Mouse (Mus musculus) olfactory bulb, adult 2 months (tissue): Measurements from ENCODE around the gene Lingo1.

Experiments
- CTCF ChIP-seq: fragments of 200-500 bp; IDR thresholded peaks from 2 replicates; pipeline ENCODE4 v1.5.1; 2012; ENCODE audit warnings: low read depth, mild to moderate bottlenecking, low read length, moderate library complexity; ENCODE audit not compliant: insufficient read depth
- POLR2A ChIP-seq: fragments of 200-500 bp; IDR thresholded peaks from 2 replicates; pipeline ENCODE4 v1.6.1; 2012; ENCODE audit warnings: mild to moderate bottlenecking, low read depth, low read length, moderate library complexity; ENCODE audit not compliant: insufficient read depth

DNA sequence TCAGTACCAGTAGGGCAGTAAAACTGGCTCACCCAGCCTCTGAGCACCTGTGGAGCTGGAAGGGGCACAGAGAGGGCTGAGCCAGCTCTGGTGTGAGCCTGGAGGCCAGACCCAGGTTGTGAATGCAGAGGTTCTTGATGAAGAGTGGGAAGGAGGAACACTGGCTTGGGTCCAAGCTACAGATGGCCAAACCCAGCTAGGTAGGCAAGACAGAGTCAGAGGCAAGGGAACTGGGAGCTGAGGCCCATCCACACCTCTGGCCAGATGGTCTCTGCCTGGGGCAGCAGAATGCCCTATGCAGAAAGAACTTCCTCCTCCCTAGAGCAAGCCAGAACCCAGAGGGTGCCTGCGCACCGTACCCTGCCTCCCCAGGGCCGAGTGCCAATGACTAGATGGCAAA, 79.7 kb downstream of the Lingo1 start:
- TF ChIP-seq CTCF (no peak), POLR2A (no peak)
